Mouse (Mus musculus): ENCODE results near the gene Gm21897.

DNA sequence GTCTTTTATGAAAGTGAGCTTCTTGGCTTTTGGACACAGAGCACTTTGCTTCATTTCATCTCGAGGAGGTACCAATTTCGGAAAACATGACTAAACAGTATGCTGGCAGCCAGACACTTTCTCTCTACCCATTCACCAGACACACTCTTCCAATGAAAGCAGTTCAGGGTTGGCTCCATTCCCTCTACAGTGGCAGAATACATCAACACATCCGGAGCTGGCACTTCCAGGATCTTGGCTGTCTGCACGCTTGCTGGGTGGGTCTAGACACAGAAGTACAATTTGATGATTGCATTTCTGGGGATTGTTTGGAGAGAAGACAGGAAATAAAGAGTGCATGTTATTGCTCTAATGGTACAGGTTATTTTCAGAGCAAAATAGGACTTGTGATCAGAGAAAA is 21.8 kb downstream of the Gm21897 start:
- TF ChIP-seq USF1 (IDR thresholded peaks at IDR 0.05; ENCODE audit: low read depth, low read length): no peak
- no peak for TF ChIP-seq CTCF (conservative IDR thresholded peaks at IDR 0.05 in 1 of 2, IDR thresholded peaks at IDR 0.05 in 1 of 2; ENCODE audit: low read depth in 2 of 2, low read length in 2 of 2)
- no peak for TF ChIP-seq E2F4 (IDR thresholded peaks at IDR 0.05; ENCODE audit: insufficient replicate concordance, low read depth, low read length)
- TF ChIP-seq RAD21 (IDR thresholded peaks at IDR 0.05; ENCODE audit: low read depth, low read length): no peak
- no peak for TF ChIP-seq POLR2A (IDR thresholded peaks at IDR 0.05; ENCODE audit: low read depth, low read length)
- TF ChIP-seq MAFK (IDR thresholded peaks at IDR 0.05; ENCODE audit: insufficient replicate concordance, low read length): no peak
- TF ChIP-seq EP300 (IDR thresholded peaks at IDR 0.05; ENCODE audit: low read length): no peak
- TF ChIP-seq ZKSCAN1 (IDR thresholded peaks at IDR 0.05; ENCODE audit: borderline replicate concordance, low read depth, low read length): no peak
- no peak for TF ChIP-seq NELFE (IDR thresholded peaks at IDR 0.05; ENCODE audit: low read depth, low read length)
- TF ChIP-seq BHLHE40 (IDR thresholded peaks at IDR 0.05; ENCODE audit: low read depth, low read length): no peak

Measured in CH12.LX (cell line).